Mouse (Mus musculus) left cerebral cortex, postnatal 36 days (tissue): ENCODE data around the gene Cd163l1. TPM values are rescaled to one million over a fixed set of nuclear protein-coding genes. Genes with fewer than 3 reads are reported as not detected.

ENCODE experiments used
- DNase-seq, 2 experiments: peaks; one replicate each; pipeline ENCODE4 v3.0.0; 2021 to 2022; ENCODE audit warnings: low spot score in 2 of 2, mixed read lengths in 1 of 2
- intact Hi-C: fragments of 180-260 bp; cut with DNase I; formaldehyde crosslinking; loops from one replicate; pipeline ENCODE4 v1.15.1; 2025
- total RNA-seq, 2 experiments: library from RNA; stranded (reverse); gene quantifications; 2 replicates each; pipeline ENCODE4 v1.2.3; 2021

Gene Cd163l1
- total RNA-seq, 2 experiments from 2014 or later: not detected

DNA sequence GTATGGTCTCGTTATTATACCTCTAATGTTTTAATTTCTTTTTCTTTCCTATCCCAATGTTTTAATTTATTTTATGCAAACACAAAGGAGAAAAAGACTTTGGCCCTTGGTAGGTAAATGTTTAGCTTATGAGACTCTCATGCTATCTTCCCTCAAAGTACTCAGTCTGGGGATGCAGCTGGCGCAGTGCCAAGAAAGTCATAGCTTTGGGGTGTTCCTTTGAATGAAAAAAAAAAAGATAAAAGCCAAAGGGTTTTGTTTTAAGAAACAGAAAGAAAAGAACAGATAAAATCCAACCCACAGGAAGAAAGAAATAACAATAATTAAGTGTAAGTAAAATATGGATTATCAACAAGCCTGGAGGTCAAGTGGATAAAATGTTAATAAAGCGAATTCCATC, 9.4 kb upstream of the Cd163l1 start:
- no peak for DNase-seq
- intact Hi-C loops: no loop called here

DNA sequence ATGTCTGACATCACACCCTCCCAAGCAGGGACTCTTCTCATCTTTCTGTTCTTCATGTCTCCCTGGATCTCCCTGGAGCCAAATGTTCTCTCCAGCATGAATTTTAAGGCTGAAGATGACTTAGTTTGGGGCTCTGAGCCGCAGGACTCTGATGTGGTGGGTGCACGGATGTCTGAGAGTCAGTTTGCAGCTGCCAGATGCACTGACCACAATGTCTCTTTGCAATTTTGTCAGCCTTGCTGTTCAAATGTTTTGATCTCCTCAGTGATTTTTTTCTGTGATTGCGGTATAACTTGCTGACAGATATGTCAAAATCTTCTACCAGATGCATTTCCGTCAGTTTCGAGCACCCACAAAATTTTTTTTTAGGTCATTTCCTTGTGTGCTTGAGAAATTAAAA, 4.2 kb upstream of the Cd163l1 start:
- no peak for DNase-seq
- intact Hi-C loops: no loop called here

DNA sequence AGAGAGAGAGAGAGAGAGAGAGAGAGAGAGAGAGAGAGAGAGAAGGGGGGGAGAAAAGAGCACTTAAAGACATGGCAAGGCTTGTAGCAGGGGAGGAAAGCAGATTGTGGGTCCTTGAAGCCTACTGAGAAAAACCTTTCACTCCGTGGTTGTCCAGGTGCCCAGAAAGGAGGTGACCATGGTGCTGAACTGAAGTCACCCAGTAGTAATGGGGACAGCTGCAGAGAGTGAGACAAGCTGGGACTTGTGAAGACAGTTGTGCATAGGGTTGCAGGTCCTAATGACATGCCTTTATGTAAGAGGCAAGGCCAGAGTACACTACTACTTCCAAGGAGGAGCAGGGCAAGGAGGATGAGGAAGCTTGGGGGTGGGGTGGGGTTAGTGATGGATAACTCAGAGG, 1.2 kb downstream of the Cd163l1 start:
- intact Hi-C loops: no loop called here
- DNase-seq: no peak

DNA sequence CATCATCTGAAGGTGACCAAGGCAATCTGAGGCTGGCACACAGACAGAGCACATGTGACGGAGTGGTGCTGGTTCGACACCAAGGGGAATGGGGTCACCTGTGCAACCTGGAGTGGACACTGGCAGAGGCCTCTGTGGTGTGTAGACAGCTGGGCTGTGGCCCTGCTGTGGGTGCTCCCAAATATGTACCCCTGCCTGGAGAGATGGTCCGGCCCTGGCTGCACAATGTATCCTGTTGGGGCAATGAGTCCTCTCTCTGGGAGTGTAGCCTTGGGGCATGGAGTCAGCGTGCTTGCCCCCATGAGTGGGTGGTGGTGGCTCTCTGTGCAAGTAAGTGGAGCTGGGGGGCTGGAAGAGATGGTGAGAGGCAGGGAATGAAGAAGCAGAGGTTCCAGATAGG, 2.3 kb downstream of the Cd163l1 start:
- intact Hi-C loops: no loop called here
- no peak for DNase-seq

DNA sequence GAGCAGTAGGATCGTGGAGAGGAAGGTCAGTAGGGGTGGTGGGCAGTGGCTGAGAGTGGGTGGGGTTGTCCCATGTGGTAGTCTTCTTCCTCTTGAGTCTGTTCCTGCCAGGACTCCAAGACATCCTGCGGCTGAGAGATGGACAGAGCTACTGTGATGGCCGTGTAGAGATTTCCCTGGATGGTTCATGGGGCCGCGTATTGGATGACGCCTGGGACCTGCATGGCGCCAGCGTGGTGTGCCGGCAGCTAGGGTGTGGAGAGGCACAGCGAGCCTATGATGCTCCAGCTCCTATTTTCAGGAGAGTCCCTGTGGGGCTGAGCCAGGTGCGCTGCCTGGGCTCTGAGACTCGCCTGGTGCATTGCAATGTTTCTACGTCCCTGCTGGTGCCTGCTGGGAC, 6.1 kb downstream of the Cd163l1 start:
- intact Hi-C loops: no loop called here

DNA sequence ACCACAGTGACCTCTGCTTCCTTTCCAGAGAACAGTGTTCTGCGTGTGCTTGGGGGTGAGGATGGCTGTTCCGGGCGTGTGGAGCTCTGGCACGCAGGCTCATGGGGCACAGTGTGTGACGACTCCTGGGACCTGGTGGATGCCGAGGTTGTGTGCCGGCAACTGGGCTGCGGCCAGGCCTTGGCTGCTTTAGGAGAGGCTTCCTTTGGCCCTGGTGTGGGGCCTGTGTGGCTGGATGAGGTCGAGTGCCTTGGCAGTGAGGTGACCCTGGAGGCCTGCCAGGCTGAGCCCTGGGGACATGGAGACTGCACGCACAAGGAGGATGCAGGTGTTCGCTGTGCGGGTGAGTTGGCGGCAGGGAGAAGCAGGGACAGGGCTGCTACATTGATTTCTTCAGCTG, 10.4 kb downstream of the Cd163l1 start:
- intact Hi-C loops: no loop called here
- no peak for DNase-seq

More for the DNA sequence above, 6.1 kb downstream of the Cd163l1 start:
- no peak for DNase-seq

DNA sequence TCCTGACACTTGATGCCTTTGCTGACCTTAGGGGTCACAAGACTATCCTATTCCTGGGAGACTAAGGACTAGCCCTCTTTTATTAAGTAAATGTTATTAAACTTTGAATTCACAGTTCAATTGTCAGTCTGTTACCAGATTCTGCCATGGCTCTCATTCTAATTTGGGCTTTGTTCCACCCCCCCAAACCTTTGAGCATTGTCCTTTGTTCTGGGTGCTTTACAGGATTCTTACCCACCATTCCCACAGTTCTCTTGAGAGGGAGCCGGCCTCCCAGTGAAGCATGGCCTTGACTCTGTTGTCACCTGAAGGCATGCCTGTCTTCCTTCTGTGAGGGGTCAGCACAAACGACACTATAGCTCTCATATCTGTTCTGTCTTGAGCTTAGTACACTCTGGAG, 13.0 kb downstream of the Cd163l1 start:
- no peak for DNase-seq
- intact Hi-C loops: no loop called here

DNA sequence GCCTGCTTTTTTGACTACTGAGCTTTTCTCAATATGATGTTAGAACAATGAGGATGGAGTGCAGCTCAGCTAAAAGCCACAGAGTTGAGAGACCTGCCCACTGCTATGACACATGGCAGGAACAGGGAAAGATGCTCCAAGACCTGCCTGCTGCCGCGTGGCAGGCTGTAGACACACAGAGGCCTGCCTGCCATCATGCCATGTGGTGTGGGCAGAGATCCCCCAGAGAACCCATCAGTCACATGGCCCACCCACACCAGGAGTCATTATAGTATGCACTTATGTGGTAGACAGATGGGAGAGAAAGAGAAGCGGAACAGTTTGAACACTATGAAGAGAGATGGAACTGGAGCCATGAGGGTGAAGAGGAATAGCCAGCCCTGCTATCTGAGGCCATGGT, 15.6 kb downstream of the Cd163l1 start:
- DNase-seq: no peak
- intact Hi-C loops: no loop called here

DNA sequence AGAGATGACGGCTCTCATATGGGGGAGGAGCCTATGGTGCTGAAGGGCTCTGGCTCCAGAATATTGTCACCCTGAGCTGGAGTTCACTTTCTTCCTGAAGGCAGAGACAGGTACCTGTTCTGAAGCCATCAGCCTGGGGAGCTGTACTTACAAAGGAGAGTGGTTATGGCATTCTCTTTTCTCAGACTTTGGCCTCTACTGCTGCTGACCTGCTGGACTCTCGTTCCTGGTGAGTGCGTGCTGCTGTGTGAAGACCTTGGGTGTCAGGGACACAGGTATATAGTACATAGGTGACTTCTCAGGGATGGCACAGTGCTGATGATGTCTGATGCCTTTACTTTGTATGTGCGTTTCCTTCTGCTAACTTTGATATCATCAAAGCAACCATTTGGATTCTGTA, 29.1 kb downstream of the Cd163l1 start, which contains the start of gene 5830411N06Rik:
TSS of gene 5830411N06Rik (plus strand) at position 69 of the 400 bp plus-strand sequence.
- no peak for DNase-seq
- intact Hi-C loops: no loop called here

DNA sequence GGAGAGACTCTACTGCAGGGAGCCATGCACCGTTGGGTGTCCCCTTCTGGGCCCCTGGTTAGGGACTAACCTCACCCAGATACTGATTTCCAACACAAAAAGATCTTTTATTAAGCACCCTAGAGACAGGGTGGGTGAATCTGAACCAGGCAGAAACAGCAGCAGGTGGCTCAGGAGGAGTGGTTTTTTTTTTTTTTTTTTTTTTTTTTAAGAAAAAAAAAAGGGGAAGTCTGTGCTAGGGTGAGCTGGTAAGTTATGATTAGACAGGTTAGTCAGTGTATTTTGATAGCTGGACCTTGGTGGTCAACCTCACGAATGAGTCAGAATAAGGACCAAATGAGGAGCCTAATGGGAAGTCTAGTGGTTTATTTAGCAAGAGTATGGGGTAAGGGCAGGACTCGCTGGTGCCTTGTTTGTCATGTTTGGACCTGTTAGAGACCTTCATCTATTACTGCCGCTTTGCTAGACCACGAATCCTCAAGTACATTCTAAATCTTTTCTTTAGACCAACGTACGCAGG, 35.8 kb downstream of the Cd163l1 start:
- no peak for DNase-seq
- intact Hi-C loops: no loop called here

Other genes starting within 250 kb of the Cd163l1 start
- gene 6430531B16Rik, start 239.5 kb upstream of the Cd163l1 start, total RNA-seq: 1 to 10 TPM; 1.0 to 2.0 TPM
- 1 to 10 TPM; 1.7 to 3.5 TPM for gene Adam8, start 225.7 kb upstream of the Cd163l1 start, total RNA-seq
- gene Zfp511, start 181.9 kb upstream of the Cd163l1 start, total RNA-seq: 10 to 100 TPM; 20.8 to 24.4 TPM
- 10 to 100 TPM; 35.3 to 36.9 TPM for gene Tubgcp2, start 181.6 kb upstream of the Cd163l1 start, total RNA-seq
- gene Msx3, start 169.2 kb upstream of the Cd163l1 start, total RNA-seq: under 1 TPM; 0.20 to 0.25 TPM
- gene Caly, start 135.7 kb upstream of the Cd163l1 start, total RNA-seq: 100 to 1,000 TPM; 191 TPM
- gene Prap1, start 124.9 kb upstream of the Cd163l1 start, total RNA-seq: not detected
- 10 to 100 TPM; 47.5 to 52.8 TPM for gene Fuom, start 115.8 kb upstream of the Cd163l1 start, total RNA-seq
- 1 to 10 TPM; 5.6 TPM for gene Paox, start 102.5 kb upstream of the Cd163l1 start, total RNA-seq
- gene Echs1, start 101.8 kb upstream of the Cd163l1 start, total RNA-seq: 10 to 100 TPM; 51.0 to 53.0 TPM
- 10 to 100 TPM; 20.8 to 20.9 TPM for gene Mtg1, start 80.7 kb upstream of the Cd163l1 start, total RNA-seq
- 100 to 1,000 TPM; 141 to 186 TPM for gene Sprn, start 63.4 kb upstream of the Cd163l1 start, total RNA-seq
- not detected for gene Olfr522, start 53.5 kb upstream of the Cd163l1 start, total RNA-seq
- gene Olfr523, start 45.0 kb upstream of the Cd163l1 start, total RNA-seq: not detected
- gene Olfr524, start 12.3 kb upstream of the Cd163l1 start, total RNA-seq: not detected
- not detected for gene 5830411N06Rik, start 29.0 kb downstream of the Cd163l1 start, total RNA-seq
- not detected for gene Olfr525, start 102.6 kb downstream of the Cd163l1 start, total RNA-seq
- not detected for gene Olfr527, start 115.8 kb downstream of the Cd163l1 start, total RNA-seq
- gene Olfr60, start 143.4 kb downstream of the Cd163l1 start, total RNA-seq: not detected
- not detected for gene Olfr530, start 158.1 kb downstream of the Cd163l1 start, total RNA-seq
- not detected for gene Olfr531, start 184.7 kb downstream of the Cd163l1 start, total RNA-seq
- gene Olfr532, start 203.4 kb downstream of the Cd163l1 start, total RNA-seq: not detected
- not detected for gene Olfr533, start 245.1 kb downstream of the Cd163l1 start, total RNA-seq